Mouse (Mus musculus) brain, embryonic 14.5 days (tissue): Measurements from ENCODE around the gene Mta1.

Experiments used
- CTCF ChIP-seq: fragments of 200-500 bp; IDR thresholded peaks from 2 replicates; pipeline ENCODE4 v1.5.1; 2012; ENCODE audit warnings: inconsistent platforms, mild to moderate bottlenecking, moderate library complexity, borderline replicate concordance; ENCODE audit not compliant: insufficient read depth, insufficient read length; ENCODE audit errors: extremely low read depth
- POLR2A ChIP-seq: fragments of 200-500 bp; IDR thresholded peaks from 2 replicates; pipeline ENCODE4 v1.6.1; 2012; ENCODE audit warnings: mild to moderate bottlenecking, inconsistent platforms, borderline replicate concordance; ENCODE audit not compliant: poor library complexity, insufficient read depth, insufficient read length, severe bottlenecking; ENCODE audit errors: extremely low read depth

DNA sequence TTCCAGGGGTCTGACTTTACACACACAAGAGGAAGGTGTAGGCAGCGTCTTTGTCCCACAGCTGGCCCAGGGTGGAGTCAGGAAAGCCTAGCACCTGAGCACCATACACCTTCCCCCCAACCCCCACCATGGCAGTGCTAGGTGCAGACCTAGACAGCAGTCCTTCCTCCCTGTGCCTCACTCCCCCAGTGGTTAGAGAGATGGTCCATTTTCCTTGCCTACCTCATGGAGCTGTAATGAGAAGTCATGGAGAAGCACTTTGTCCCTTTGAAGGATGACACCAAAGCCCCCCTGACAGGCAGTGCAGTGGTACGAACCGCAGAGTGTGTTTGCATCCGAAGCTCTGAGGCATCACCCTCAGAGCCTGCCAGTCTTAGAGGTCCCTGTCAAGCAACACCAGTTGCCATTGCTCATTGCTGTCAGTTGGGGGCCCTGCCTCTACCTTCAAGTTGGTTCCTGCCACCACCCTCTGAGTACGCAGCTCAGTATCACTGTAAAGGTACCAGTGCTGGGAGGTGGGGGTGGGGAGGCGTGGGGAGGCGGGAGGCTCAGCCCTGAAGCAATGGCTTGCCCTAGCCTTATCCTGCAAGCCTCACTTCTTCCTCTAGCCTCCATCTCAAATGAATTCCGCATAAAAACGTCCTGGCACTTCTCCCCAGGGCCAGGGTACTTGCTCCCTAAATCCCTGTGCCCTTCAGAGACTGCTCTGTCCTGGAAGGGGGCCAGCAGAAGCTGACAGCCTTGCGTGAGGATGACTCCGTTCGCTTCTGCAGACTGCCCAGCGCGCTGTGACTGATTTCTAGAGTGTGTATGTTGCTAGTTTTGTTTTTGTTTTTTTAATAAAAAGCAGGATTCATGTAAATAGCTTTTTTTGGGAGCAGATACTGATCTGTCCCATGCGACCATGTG is 24.4 kb upstream of the Mta1 start:
- no peak for TF ChIP-seq CTCF
- no peak for TF ChIP-seq POLR2A
